Mouse (Mus musculus) liver, adult 2 months (tissue): ENCODE results near the gene Mt1.

ENCODE experiments used
- CTCF ChIP-seq: fragments of 200-500 bp; IDR thresholded peaks from 2 replicates; pipeline ENCODE4 v1.5.1; 2011; ENCODE audit warnings: low read depth, low read length, control low read depth
- POLR2A ChIP-seq: fragments of 200-500 bp; IDR thresholded peaks from 2 replicates; pipeline ENCODE4 v1.6.1; 2011; ENCODE audit warnings: low read length, control low read depth; ENCODE audit not compliant: insufficient read depth; ENCODE audit errors: extremely low read depth

DNA sequence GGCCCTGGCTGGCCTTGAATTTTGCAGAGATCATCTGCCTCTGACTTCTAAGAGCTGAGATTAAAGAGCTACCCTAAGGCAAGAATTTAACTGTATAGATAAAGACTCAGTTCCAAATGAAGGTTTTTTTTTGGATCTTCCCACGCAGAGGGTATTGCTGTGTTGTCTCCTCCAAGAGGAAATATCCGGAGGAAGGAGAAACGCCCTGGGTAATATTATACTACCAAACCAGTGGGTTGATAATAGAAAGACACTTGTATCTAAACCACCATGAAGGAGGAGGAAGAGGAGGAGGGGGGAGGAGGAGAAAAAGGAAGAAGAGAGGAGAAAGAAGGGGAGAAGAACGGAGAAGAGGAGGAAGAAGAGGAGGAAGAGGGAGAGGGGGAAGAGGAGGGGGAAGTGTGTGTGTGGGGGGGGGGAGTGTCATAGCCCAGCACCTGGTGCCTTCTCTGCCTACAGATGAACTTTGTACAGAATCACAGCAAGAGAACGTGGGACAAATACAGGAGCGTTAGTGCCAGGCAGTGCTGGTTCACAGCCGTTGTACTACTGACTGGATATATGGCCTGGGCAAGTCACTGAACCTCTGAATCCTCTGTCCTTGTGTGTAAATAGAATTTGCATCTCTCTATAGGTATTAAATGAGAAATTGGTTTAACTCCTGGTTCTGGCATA is 1.0 kb upstream of the Mt1 start:
- TF ChIP-seq CTCF (no peak), POLR2A (no peak)
